In genomic region chr16:74801296-74801695, GRCm38 (mm10) we compare ENCODE assay signal across 8 mouse cellular contexts.
DNase-seq lines count a peak whose midpoint lies in the region; ATAC-seq and TF ChIP-seq lines count a peak whose summit lies in the region.
"Had no signal": no experiment of that assay in that cellular context is flagged by ENCODE, and none has a peak within 500 bp of the region (broad histone marks: within the 10 kb centered on the region; RNA-seq: fewer than 3 reads in every experiment).

No protein-coding gene starts in this region.

- peak; percentile 85 for ATAC-seq in forebrain, embryonic 13.5 days
- ATAC-seq in kidney, postnatal 0 days (replicated peaks; ENCODE audit: low FRiP score, low read depth): no peak
- no peak for ATAC-seq in liver, postnatal 0 days
- ATAC-seq in megakaryocyte, adult 5-6 weeks (ENCODE audit: poor library complexity, severe bottlenecking): no peak

- H3K4me3 ChIP-seq in E14TG2a.4 (replicated peaks; ENCODE audit: low read length): no peak overlapping the region
- no peak overlapping the region for H3K4me3 ChIP-seq in forebrain, embryonic 13.5 days
- H3K4me3 ChIP-seq in kidney, postnatal 0 days (replicated peaks; ENCODE audit: low read depth, low read length): no peak overlapping the region
- H3K4me3 ChIP-seq in liver, postnatal 0 days (ENCODE audit: low read depth, low read length): no peak overlapping the region
- H3K4me3 ChIP-seq: embryonic facial prominence, embryonic 13.5 days had no signal

- DNase-seq in Muller cell, postnatal 12 days (ENCODE audit: inconsistent ontology term): peak; percentile 35
- DNase-seq in kidney, postnatal 0 days (ENCODE audit: low spot score): peak; percentile 86
- DNase-seq in liver, postnatal 0 days: peak; percentile 47
- peak; percentile 31 for DNase-seq in ovary, postnatal 14 days (ENCODE audit: low spot score)

- H3K27me3 ChIP-seq in E14TG2a.4 (ENCODE audit: insufficient read depth, low read length): no peaks in the 10 kb centered on the region
- H3K27me3 ChIP-seq in forebrain, embryonic 13.5 days: no peaks in the 10 kb centered on the region
- no peaks in the 10 kb centered on the region for H3K27me3 ChIP-seq in kidney, postnatal 0 days (ENCODE audit: insufficient read depth, low read length)
- H3K27me3 ChIP-seq in liver, postnatal 0 days (ENCODE audit: insufficient read depth, low read length): no peaks in the 10 kb centered on the region
- H3K27me3 ChIP-seq: embryonic facial prominence, embryonic 13.5 days had no signal

- H3K4me2 ChIP-seq in forebrain, embryonic 13.5 days: no peak overlapping the region
- H3K4me2 ChIP-seq in kidney, postnatal 0 days (ENCODE audit: low read length): no peak overlapping the region
- no peak overlapping the region for H3K4me2 ChIP-seq in liver, postnatal 0 days (ENCODE audit: low read depth, low read length)
- H3K4me2 ChIP-seq: embryonic facial prominence, embryonic 13.5 days had no signal

- WGBS in forebrain, embryonic 13.5 days: 14% methylated on average over 7 of the region's 7 CpGs
- WGBS in kidney, postnatal 0 days: 12% methylated on average over 7 of the region's 7 CpGs
- WGBS in liver, postnatal 0 days (ENCODE audit: insufficient replicate concordance): 14% methylated on average over 7 of the region's 7 CpGs

- peak; percentile 76 for TF ChIP-seq CTCF in E14TG2a.4 (conservative IDR thresholded peaks at IDR 0.05; ENCODE audit: low read length)
- peak; percentile 88 for TF ChIP-seq CTCF in kidney, postnatal 0 days (IDR thresholded peaks at IDR 0.05; ENCODE audit: low read depth)
- TF ChIP-seq CTCF in liver, postnatal 0 days (IDR thresholded peaks at IDR 0.05; ENCODE audit: low read depth): peak; percentile 73

- no peaks in the 10 kb centered on the region for H3K4me1 ChIP-seq in E14TG2a.4 (replicated peaks; ENCODE audit: low read depth, low read length)
- H3K4me1 ChIP-seq in forebrain, embryonic 13.5 days: no peaks in the 10 kb centered on the region
- H3K4me1 ChIP-seq in kidney, postnatal 0 days (replicated peaks; ENCODE audit: insufficient read depth, low read length): no peaks in the 10 kb centered on the region
- H3K4me1 ChIP-seq in liver, postnatal 0 days (ENCODE audit: insufficient read depth): no peaks in the 10 kb centered on the region
- H3K4me1 ChIP-seq: embryonic facial prominence, embryonic 13.5 days had no signal

- no peaks in the 10 kb centered on the region for H3K9me3 ChIP-seq in E14TG2a.4 (ENCODE audit: low read length)
- H3K9me3 ChIP-seq in forebrain, embryonic 13.5 days (replicated peaks): no peaks in the 10 kb centered on the region
- H3K9me3 ChIP-seq in kidney, postnatal 0 days (replicated peaks; ENCODE audit: low read length): no peaks in the 10 kb centered on the region
- H3K9me3 ChIP-seq in liver, postnatal 0 days (ENCODE audit: low read length): no peaks in the 10 kb centered on the region
- H3K9me3 ChIP-seq: embryonic facial prominence, embryonic 13.5 days had no signal

- no peak for TF ChIP-seq EP300 in liver, postnatal 0 days (IDR thresholded peaks at IDR 0.05; ENCODE audit: low read depth)

- H3K9ac ChIP-seq in forebrain, embryonic 13.5 days: no peak overlapping the region
- H3K9ac ChIP-seq in kidney, postnatal 0 days (ENCODE audit: low read depth, low read length): no peak overlapping the region
- H3K9ac ChIP-seq in liver, postnatal 0 days (replicated peaks): no peak overlapping the region
- H3K9ac ChIP-seq: embryonic facial prominence, embryonic 13.5 days had no signal

- H3K36me3 ChIP-seq in E14TG2a.4 (ENCODE audit: insufficient read depth, low read length): no peaks in the 10 kb centered on the region
- no peaks in the 10 kb centered on the region for H3K36me3 ChIP-seq in forebrain, embryonic 13.5 days (ENCODE audit: poor library complexity, severe bottlenecking)
- no peaks in the 10 kb centered on the region for H3K36me3 ChIP-seq in kidney, postnatal 0 days (ENCODE audit: insufficient read depth, low read length)
- no peaks in the 10 kb centered on the region for H3K36me3 ChIP-seq in liver, postnatal 0 days (replicated peaks; ENCODE audit: insufficient read depth, low read length)
- H3K36me3 ChIP-seq: embryonic facial prominence, embryonic 13.5 days had no signal

- H3K27ac ChIP-seq in forebrain, embryonic 13.5 days: no peak overlapping the region
- H3K27ac ChIP-seq in kidney, postnatal 0 days: no peak overlapping the region
- H3K27ac ChIP-seq in liver, postnatal 0 days (ENCODE audit: low read depth): no peak overlapping the region
- H3K27ac ChIP-seq: embryonic facial prominence, embryonic 13.5 days had no signal

Comparison
In these comparisons a context has a peak if more than half of its experiments do, and no peak if none do; other contexts are left out.
1. DNase-seq: peak in every context shown above with its lines; median percentile 86 in kidney, postnatal 0 days; 47 in liver, postnatal 0 days; 35 in Muller cell, postnatal 12 days; 31 in ovary, postnatal 14 days.